Mouse (Mus musculus) liver, adult 2 months (tissue): ENCODE measurements around the gene Dstyk. TPM values are rescaled to one million over a fixed set of nuclear protein-coding genes. Genes with fewer than 3 reads are reported as not detected.

Source experiments
- DNase-seq: peaks from one replicate; pipeline ENCODE4 v3.0.0-alpha.2; 2011; ENCODE audit warnings: low read depth, low spot score; ENCODE audit errors: extremely low read depth
- H3K27ac ChIP-seq: fragments of 200-500 bp; replicated peaks from 2 replicates; pipeline ENCODE4 v1.5.1; 2012; ENCODE audit warnings: low read depth, mild to moderate bottlenecking, control low read depth, inconsistent platforms, low read length; ENCODE audit not compliant: insufficient read depth
- H3K27me3 ChIP-seq: fragments of 200-500 bp; 2 replicates; pipeline ENCODE4 v1.6.1; 2012; ENCODE audit warnings: mild to moderate bottlenecking, moderate library complexity, low read length, inconsistent platforms; ENCODE audit not compliant: control insufficient read depth, insufficient read depth
- H3K36me3 ChIP-seq: fragments of 200-500 bp; 2 replicates; pipeline ENCODE4 v1.6.1; 2012; ENCODE audit warnings: low read length, inconsistent platforms; ENCODE audit not compliant: control insufficient read depth, insufficient read depth
- H3K4me1 ChIP-seq: fragments of 200-500 bp; 2 replicates; pipeline ENCODE4 v1.6.1; 2011; ENCODE audit warnings: low read length; ENCODE audit not compliant: control insufficient read depth, insufficient read depth
- H3K4me3 ChIP-seq: fragments of 200-500 bp; 2 replicates; pipeline ENCODE4 v1.5.1; 2011; ENCODE audit warnings: low read depth, mild to moderate bottlenecking, control low read depth, low read length, moderate library complexity; ENCODE audit not compliant: insufficient read depth
- H3K79me2 ChIP-seq: fragments of 200-500 bp; 2 replicates; pipeline ENCODE4 v1.6.1; 2012; ENCODE audit warnings: inconsistent platforms, mild to moderate bottlenecking, low read length, moderate library complexity; ENCODE audit not compliant: control insufficient read depth, insufficient read depth
- H3K9ac ChIP-seq: fragments of 200-500 bp; 2 replicates; pipeline ENCODE4 v1.6.1; 2012; ENCODE audit warnings: low read depth, mild to moderate bottlenecking, control low read depth, inconsistent platforms, low read length
- CTCF ChIP-seq: fragments of 200-500 bp; IDR thresholded peaks from 2 replicates; pipeline ENCODE4 v1.5.1; 2011; ENCODE audit warnings: low read depth, low read length, control low read depth
- POLR2A ChIP-seq: fragments of 200-500 bp; IDR thresholded peaks from 2 replicates; pipeline ENCODE4 v1.6.1; 2011; ENCODE audit warnings: low read length, control low read depth; ENCODE audit not compliant: insufficient read depth; ENCODE audit errors: extremely low read depth
- WGBS: fragments of 180-500 bp; shearing (Covaris S2); methylation state at CpG from one replicate; pipeline ENCODE4 v1.1.7; 2018; 5-methylcytosine and 5-hydroxymethylcytosine counted together
- polyA plus RNA-seq: library from polyadenylated mRNA; depleted of rRNA; stranded (reverse); fragments of >200 nt; gene quantifications from 2 replicates; pipeline ENCODE4 v1.2.3, GENCODE M21; 2012
- total RNA-seq: library from RNA; depleted of rRNA; stranded (reverse); fragments of >200 nt; gene quantifications from 2 replicates; pipeline ENCODE4 v1.2.3, GENCODE M21; 2014

Gene Dstyk
- total and polyA plus RNA-seq, 2 experiments, result 4.1 to 8.9 TPM

DNA sequence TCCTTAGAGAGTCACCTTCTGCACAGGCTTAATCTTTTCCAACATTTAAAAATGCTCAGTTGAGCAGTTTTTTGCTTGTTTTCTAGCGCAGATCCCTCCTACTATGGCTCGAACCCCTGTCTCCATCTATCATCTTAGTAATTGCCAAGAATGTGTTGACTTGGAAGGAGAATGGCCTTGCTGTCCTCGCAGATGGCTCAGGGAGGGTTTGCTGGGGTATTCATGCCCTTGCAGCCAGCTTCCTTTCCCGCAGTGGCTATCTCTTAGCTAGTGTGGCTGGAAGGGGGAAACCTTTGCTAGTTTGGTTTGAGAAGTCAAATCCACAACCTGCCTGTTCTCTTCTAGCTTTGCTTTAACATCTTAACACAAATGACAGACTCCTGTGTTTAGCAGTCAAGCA, 31.6 kb upstream of the Dstyk start:
- TF ChIP-seq POLR2A, result no peak
- no peak for TF ChIP-seq CTCF
- 75% methylated on average over 4 of the region's 4 CpGs for WGBS
- Histone ChIP-seq H3K36me3 (no peaks in the 10 kb centered on the region), H3K4me3 (no peak overlapping the region), H3K9ac (no peak overlapping the region), H3K4me1 (peaks cover 4% of the 10 kb centered on the region; the same call in 1 of the 2 replicates), H3K79me2 (no peaks in the 10 kb centered on the region), H3K27me3 (peaks cover under 1% of the 10 kb centered on the region; the same call in 1 of the 2 replicates), H3K27ac (no peak overlapping the region)
- no peak for DNase-seq

DNA sequence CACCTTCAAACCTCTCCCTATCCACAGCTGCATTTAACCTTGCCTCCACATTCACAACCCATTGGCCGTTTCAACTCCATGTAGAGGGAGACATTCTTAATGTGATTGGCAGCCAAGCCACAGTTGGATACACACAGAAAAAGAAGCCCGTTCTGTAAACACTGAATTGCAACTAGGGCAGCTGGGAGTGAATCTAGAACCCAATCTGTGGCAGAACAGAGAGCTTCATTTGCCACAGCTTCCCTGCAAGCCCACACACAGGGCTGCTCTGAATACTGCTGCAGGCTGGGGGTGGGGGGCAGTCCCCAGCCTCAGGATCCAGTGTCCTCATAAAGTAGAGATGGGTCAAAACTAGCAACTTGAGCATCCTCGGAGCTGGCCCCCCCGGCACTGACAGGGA, 31.1 kb upstream of the Dstyk start:
- Histone ChIP-seq H3K27ac (no peak overlapping the region), H3K27me3 (peaks cover 4% of the 10 kb centered on the region), H3K4me3 (no peak overlapping the region), H3K79me2 (no peaks in the 10 kb centered on the region), H3K9ac (no peak overlapping the region), H3K36me3 (no peaks in the 10 kb centered on the region), H3K4me1 (peaks cover 4% of the 10 kb centered on the region; the same call in 1 of the 2 replicates)
- 74% methylated on average over 4 of the region's 4 CpGs for WGBS
- no peak for DNase-seq
- no peak for TF ChIP-seq POLR2A

DNA sequence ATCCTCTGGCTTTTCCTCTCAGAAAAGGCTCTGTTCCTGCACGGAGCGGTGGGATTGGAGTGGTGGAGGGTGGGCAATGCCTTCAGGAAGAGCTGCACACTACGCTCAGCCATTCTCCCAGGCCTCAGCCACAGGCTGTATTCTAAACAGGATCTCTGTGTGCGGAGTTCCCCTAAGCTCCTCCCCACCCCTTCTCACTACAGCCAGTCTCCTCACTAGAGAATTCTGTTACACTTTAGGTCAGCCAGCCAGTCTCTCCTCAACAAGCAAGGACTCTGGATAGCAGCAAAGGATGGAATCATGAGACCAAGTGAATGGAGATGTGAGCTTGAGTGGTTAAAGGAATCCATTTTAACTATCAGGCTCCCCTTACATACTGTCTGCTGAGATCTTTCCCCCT, 29.4 kb upstream of the Dstyk start:
- DNase-seq, result no peak
- peaks cover 4% of the 10 kb centered on the region for H3K4me1 ChIP-seq
- 78% methylated on average over 4 of the region's 4 CpGs for WGBS
- H3K27ac ChIP-seq, result peak overlapping the region; percentile 89
- peak overlapping the region; percentile 69 for H3K9ac ChIP-seq
- H3K36me3 ChIP-seq, result no peaks in the 10 kb centered on the region
- no peaks in the 10 kb centered on the region for H3K79me2 ChIP-seq
- no peak overlapping the region for H3K4me3 ChIP-seq
- TF ChIP-seq CTCF, result no peak
- no peak for TF ChIP-seq POLR2A
- peaks cover 4% of the 10 kb centered on the region for H3K27me3 ChIP-seq

DNA sequence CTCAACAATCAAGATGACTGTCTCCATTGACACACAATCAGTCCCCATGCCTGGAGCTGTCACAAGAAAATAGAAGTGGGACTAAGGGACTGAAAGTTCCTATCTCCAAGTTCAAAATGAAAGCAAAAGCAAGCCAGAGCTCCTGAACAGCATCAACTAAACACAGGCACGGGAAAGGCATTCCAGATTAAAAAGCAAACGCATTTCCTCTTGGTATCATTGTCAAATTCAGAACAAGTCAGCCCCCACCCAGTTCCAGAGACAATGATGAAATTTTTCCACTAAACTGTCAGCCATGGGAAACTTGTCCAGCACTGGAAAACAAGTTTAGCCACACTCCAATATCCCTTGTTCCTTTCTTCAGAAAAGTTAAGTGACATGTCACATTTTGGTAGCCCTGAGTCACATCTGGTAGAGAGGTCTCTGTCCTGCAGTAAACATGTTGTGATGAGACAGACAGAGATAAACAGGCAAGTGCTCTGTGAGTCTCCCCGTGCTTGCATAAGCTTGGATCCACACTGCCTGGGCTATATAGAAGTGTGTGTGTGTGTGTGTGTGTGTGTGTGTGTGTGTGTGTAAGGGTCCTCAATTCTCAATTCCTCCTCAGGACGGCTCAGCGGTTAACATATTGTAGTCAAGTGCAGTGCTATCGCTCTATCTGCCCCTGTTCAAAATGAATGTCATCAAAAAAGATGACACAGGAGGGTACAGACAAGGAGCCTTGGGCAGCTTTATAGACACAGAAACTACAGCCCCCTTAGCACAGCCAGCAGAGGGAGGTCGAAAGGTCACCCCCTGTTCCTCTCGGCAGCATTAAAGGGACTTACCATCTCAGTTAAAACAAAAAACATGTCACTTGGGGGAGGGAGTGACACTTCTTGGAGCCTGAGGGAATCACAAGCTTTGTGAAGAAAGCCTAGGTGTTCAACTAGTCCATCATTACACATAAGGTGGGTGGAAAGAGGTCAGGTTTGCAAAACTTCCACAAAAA, 28.2 kb upstream of the Dstyk start:
- TF ChIP-seq CTCF (no peak), POLR2A (no peak)
- peaks cover 4% of the 10 kb centered on the region for H3K4me1 ChIP-seq
- DNase-seq, result peak; percentile 27
- peak overlapping the region; percentile 69 for H3K9ac ChIP-seq
- no peaks in the 10 kb centered on the region for H3K36me3 ChIP-seq
- H3K27me3 ChIP-seq, result peaks cover 4% of the 10 kb centered on the region
- H3K27ac ChIP-seq, result peak overlapping the region; percentile 92
- peak overlapping the region; percentile 40 for H3K4me3 ChIP-seq
- no peaks in the 10 kb centered on the region for H3K79me2 ChIP-seq
- 54% methylated on average over 8 of the region's 8 CpGs for WGBS

DNA sequence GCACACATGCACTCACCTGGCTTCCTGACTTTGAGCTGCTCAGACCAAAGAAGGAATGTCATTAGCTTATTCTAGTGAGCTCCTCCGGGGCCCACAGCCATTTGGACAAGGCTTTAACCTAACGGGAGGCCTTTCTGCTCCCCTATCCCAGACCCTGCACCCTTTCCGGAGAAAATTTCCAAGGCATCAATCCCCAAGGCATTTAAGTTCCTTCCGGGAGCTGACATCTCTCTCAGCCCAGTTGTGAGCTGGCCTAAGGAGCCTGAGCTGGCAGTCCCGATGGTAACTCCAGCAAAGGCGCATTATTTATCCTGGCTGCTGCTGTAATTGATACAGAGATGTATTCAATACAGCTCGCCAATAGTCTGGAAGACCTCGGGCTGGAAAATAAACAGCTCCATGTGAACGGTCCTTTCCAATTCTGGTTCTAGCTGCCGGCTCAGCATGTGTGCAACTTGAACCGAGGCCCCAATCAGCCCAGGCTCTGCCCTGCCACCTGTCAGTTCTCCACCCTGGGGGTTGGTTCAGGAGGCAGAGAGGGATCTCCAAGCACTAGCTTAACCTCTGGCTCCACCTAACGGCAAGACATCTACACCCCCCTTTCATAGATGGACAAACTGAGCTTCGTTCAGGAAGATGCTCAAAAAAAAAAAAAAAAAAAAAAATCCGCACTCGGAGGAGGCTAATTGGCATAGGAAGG, 27.3 kb upstream of the Dstyk start:
- H3K4me3 ChIP-seq, result peak overlapping the region; percentile 80
- peak overlapping the region; percentile 92 for H3K27ac ChIP-seq
- DNase-seq, result peak; percentile 35
- H3K79me2 ChIP-seq, result no peaks in the 10 kb centered on the region
- peak overlapping the region; percentile 61; the same call in 1 of the 2 replicates for H3K9ac ChIP-seq
- H3K4me1 ChIP-seq, result peaks cover 1% of the 10 kb centered on the region; the same call in 1 of the 2 replicates
- 36% methylated on average over 15 of the region's 15 CpGs for WGBS
- peaks cover 4% of the 10 kb centered on the region for H3K27me3 ChIP-seq
- no peaks in the 10 kb centered on the region for H3K36me3 ChIP-seq
- no peak for TF ChIP-seq POLR2A
- peak; percentile 61 for TF ChIP-seq CTCF
